Mouse (Mus musculus) embryonic facial prominence, embryonic 14.5 days (tissue): ENCODE results near the gene Sh3pxd2a. TPM values are rescaled to one million over a fixed set of nuclear protein-coding genes. Genes with fewer than 3 reads are reported as not detected.

Experiments used
- ATAC-seq: fragments of 200-750 bp; cut with Nextera tagmentation; 2 replicates; pipeline ENCODE4 v1.8.0; 2017; ENCODE audit warnings: low read depth, moderate number of reproducible peaks, moderate TSS enrichment
- DNase-seq: peaks from one replicate; pipeline ENCODE4 v3.0.0-alpha.2; 2015; ENCODE audit warnings: low spot score
- H3K27ac ChIP-seq: fragments of 300-500 bp; sonication (generic); replicated peaks from 2 replicates; pipeline ENCODE4 v1.5.1; 2014; ENCODE audit warnings: low read depth, mild to moderate bottlenecking, low read length, moderate library complexity
- H3K27me3 ChIP-seq: fragments of 300-500 bp; sonication (generic); replicated peaks from 2 replicates; pipeline ENCODE4 v1.6.1; 2014; ENCODE audit warnings: low read length; ENCODE audit not compliant: control insufficient read depth, insufficient read depth
- H3K36me3 ChIP-seq: fragments of 300-500 bp; sonication (generic); 2 replicates; pipeline ENCODE4 v1.6.1; 2014; ENCODE audit warnings: low read length, mixed read lengths; ENCODE audit not compliant: control insufficient read depth, insufficient read depth
- H3K4me1 ChIP-seq: fragments of 300-500 bp; sonication (generic); 2 replicates; pipeline ENCODE4 v1.6.1; 2014; ENCODE audit warnings: antibody characterized with exemption, low read length; ENCODE audit not compliant: control insufficient read depth, insufficient read depth
- H3K4me2 ChIP-seq: fragments of 300-500 bp; sonication (generic); 2 replicates; pipeline ENCODE4 v1.6.1; 2014; ENCODE audit warnings: low read depth, mild to moderate bottlenecking, low read length, moderate library complexity, mixed read lengths
- H3K4me3 ChIP-seq: fragments of 300-500 bp; sonication (generic); 2 replicates; pipeline ENCODE4 v1.5.1; 2014; ENCODE audit warnings: low read depth, mild to moderate bottlenecking, low read length
- H3K9ac ChIP-seq: fragments of 300-500 bp; sonication (generic); 2 replicates; pipeline ENCODE4 v1.6.1; 2014; ENCODE audit warnings: low read depth, mild to moderate bottlenecking, low read length, moderate library complexity, mixed read lengths
- H3K9me3 ChIP-seq: fragments of 300-500 bp; sonication (generic); 2 replicates; pipeline ENCODE4 v1.6.1; 2016; ENCODE audit warnings: low read length; ENCODE audit not compliant: control insufficient read depth
- WGBS: fragments of 180-500 bp; shearing (Covaris S2); extraction: QIAGEN DNeasy Blood & Tissue Kit; methylation state at CpG from one replicate; pipeline ENCODE4 v1.1.7; 2014; 5-methylcytosine and 5-hydroxymethylcytosine counted together
- polyA plus RNA-seq: library from polyadenylated mRNA; unstranded; fragments of >200 nt; fragmentation: Nextera tagmentation; extraction: Ambion mirVana; gene quantifications from 2 replicates; pipeline ENCODE4 v1.2.1, GENCODE M21; 2014

The Sh3pxd2a gene
- polyA plus RNA-seq, 1 experiment from 2014 or later: 20.3 TPM

GRCm38 (mm10) chr19:47384036-47384435 is 80.2 kb downstream of the Sh3pxd2a start:
- 83% methylated on average over 12 of the region's 12 CpGs for WGBS
- Histone ChIP-seq H3K4me3 (no peak overlapping the region), H3K4me1 (peaks cover 9% of the 10 kb centered on the region; the same call in 1 of the 2 replicates), H3K9me3 (no peaks in the 10 kb centered on the region), H3K27ac (no peak overlapping the region), H3K27me3 (no peaks in the 10 kb centered on the region), H3K9ac (no peak overlapping the region), H3K36me3 (no peaks in the 10 kb centered on the region), H3K4me2 (no peak overlapping the region)
- DNase-seq (no peak), ATAC-seq (no peak)

- H3K27ac ChIP-seq: no peak overlapping the region
- H3K4me2 ChIP-seq: no peak overlapping the region
- ATAC-seq: no peak
- no peaks in the 10 kb centered on the region for H3K27me3 ChIP-seq
- H3K9me3 ChIP-seq: no peaks in the 10 kb centered on the region
- no peaks in the 10 kb centered on the region for H3K36me3 ChIP-seq
- WGBS: 77% methylated on average over 5 of the region's 5 CpGs
- H3K4me1 ChIP-seq: peaks cover 2% of the 10 kb centered on the region; the same call in 1 of the 2 replicates
- H3K9ac ChIP-seq: no peak overlapping the region
- no peak for DNase-seq
- H3K4me3 ChIP-seq: no peak overlapping the region
These were observed 81.9 kb downstream of the Sh3pxd2a start for GRCm38 (mm10) chr19:47382268-47382667.

GRCm38 (mm10) chr19:47381011-47381410 is 83.2 kb downstream of the Sh3pxd2a start:
- Histone ChIP-seq H3K9me3 (no peaks in the 10 kb centered on the region), H3K36me3 (no peaks in the 10 kb centered on the region), H3K9ac (no peak overlapping the region), H3K4me3 (no peak overlapping the region), H3K4me1 (no peaks in the 10 kb centered on the region), H3K4me2 (no peak overlapping the region), H3K27ac (no peak overlapping the region), H3K27me3 (no peaks in the 10 kb centered on the region)
- no peak for ATAC-seq
- DNase-seq: no peak
- WGBS: 79% methylated on average over 15 of the region's 15 CpGs

- H3K4me2 ChIP-seq: no peak overlapping the region
- ATAC-seq: no peak
These were observed 85.1 kb downstream of the Sh3pxd2a start for GRCm38 (mm10) chr19:47379141-47379540.

GRCm38 (mm10) chr19:47374916-47375573 is 89.2 kb downstream of the Sh3pxd2a start:
- Histone ChIP-seq H3K4me2 (no peak overlapping the region), H3K27me3 (no peaks in the 10 kb centered on the region), H3K9me3 (no peaks in the 10 kb centered on the region), H3K27ac (no peak overlapping the region), H3K4me1 (peaks cover 3% of the 10 kb centered on the region; the same call in 1 of the 2 replicates), H3K36me3 (0 out of 2 replicates have a peak, but pooled peaks cover 4% of the 10 kb centered on the region), H3K9ac (no peak overlapping the region), H3K4me3 (no peak overlapping the region)
- 87% methylated on average over 7 of the region's 8 CpGs for whole genome bisulfite sequencing
- DNase-seq (no peak), ATAC-seq (no peak)

More at GRCm38 (mm10) chr19:47379141-47379540, 85.1 kb downstream of the Sh3pxd2a start:
- WGBS: 60% methylated on average over 5 of the region's 5 CpGs
- no peaks in the 10 kb centered on the region for H3K9me3 ChIP-seq
- H3K4me3 ChIP-seq: no peak overlapping the region
- no peak for DNase-seq
- H3K4me1 ChIP-seq: no peaks in the 10 kb centered on the region
- H3K36me3 ChIP-seq: no peaks in the 10 kb centered on the region
- no peak overlapping the region for H3K27ac ChIP-seq
- H3K27me3 ChIP-seq: no peaks in the 10 kb centered on the region
- peak overlapping the region; percentile 19; the same call in 1 of the 2 replicates for H3K9ac ChIP-seq

GRCm38 (mm10) chr19:47374440-47374839 is 89.8 kb downstream of the Sh3pxd2a start:
- Histone ChIP-seq H3K9ac (no peak overlapping the region), H3K4me2 (no peak overlapping the region), H3K27me3 (no peaks in the 10 kb centered on the region), H3K4me3 (no peak overlapping the region), H3K36me3 (0 out of 2 replicates have a peak, but pooled peaks cover 4% of the 10 kb centered on the region), H3K27ac (no peak overlapping the region), H3K4me1 (peaks cover 3% of the 10 kb centered on the region; the same call in 1 of the 2 replicates), H3K9me3 (no peaks in the 10 kb centered on the region)
- 45% methylated on average over 4 of the region's 4 CpGs for WGBS
- DNase-seq: peak; percentile 46
- no peak for ATAC-seq

GRCm38 (mm10) chr19:47372044-47372443 is 92.2 kb downstream of the Sh3pxd2a start:
- 0 out of 2 replicates have a peak, but pooled peaks cover 4% of the 10 kb centered on the region for H3K36me3 ChIP-seq
- 49% methylated on average over 5 of the region's 5 CpGs for WGBS
- no peaks in the 10 kb centered on the region for H3K27me3 ChIP-seq
- ATAC-seq: no peak
- no peak overlapping the region; the same call in 1 of the 2 replicates for H3K27ac ChIP-seq
- H3K9ac ChIP-seq: no peak overlapping the region
- no peak overlapping the region for H3K4me3 ChIP-seq
- no peak overlapping the region for H3K4me2 ChIP-seq
- no peaks in the 10 kb centered on the region for H3K9me3 ChIP-seq
- DNase-seq: no peak
- peaks cover 3% of the 10 kb centered on the region; the same call in 1 of the 2 replicates for H3K4me1 ChIP-seq

GRCm38 (mm10) chr19:47371521-47371920 is 92.7 kb downstream of the Sh3pxd2a start:
- Histone ChIP-seq H3K9me3 (no peaks in the 10 kb centered on the region), H3K4me1 (peaks cover 3% of the 10 kb centered on the region; the same call in 1 of the 2 replicates), H3K27me3 (no peaks in the 10 kb centered on the region), H3K27ac (no peak overlapping the region), H3K4me2 (no peak overlapping the region), H3K9ac (no peak overlapping the region), H3K4me3 (no peak overlapping the region), H3K36me3 (0 out of 2 replicates have a peak, but pooled peaks cover 4% of the 10 kb centered on the region)
- ATAC-seq (no peak), DNase-seq (no peak)
- 84% methylated on average over 10 of the region's 11 CpGs for WGBS

GRCm38 (mm10) chr19:47369008-47369407 is 95.2 kb downstream of the Sh3pxd2a start:
- no peak overlapping the region for H3K27ac ChIP-seq

More at GRCm38 (mm10) chr19:47369008-47369407, 95.2 kb downstream of the Sh3pxd2a start:
- H3K36me3 ChIP-seq: peaks cover 13% of the 10 kb centered on the region; the same call in 1 of the 2 replicates
- peaks cover 3% of the 10 kb centered on the region; the same call in 1 of the 2 replicates for H3K4me1 ChIP-seq
- no peaks in the 10 kb centered on the region for H3K27me3 ChIP-seq
- H3K4me3 ChIP-seq: no peak overlapping the region
- H3K9me3 ChIP-seq: no peaks in the 10 kb centered on the region
- DNase-seq: no peak
- H3K9ac ChIP-seq: no peak overlapping the region
- 61% methylated on average over 3 of the region's 3 CpGs for WGBS
- no peak overlapping the region for H3K4me2 ChIP-seq
- no peak for ATAC-seq
